Mouse (Mus musculus): ENCODE measurements around the gene Aqp8. TPM values are rescaled to one million over a fixed set of nuclear protein-coding genes. Genes with fewer than 3 reads are reported as not detected.

Gene Aqp8
- polyA plus RNA-seq, 1 experiment from 2014 or later = not detected

DNA sequence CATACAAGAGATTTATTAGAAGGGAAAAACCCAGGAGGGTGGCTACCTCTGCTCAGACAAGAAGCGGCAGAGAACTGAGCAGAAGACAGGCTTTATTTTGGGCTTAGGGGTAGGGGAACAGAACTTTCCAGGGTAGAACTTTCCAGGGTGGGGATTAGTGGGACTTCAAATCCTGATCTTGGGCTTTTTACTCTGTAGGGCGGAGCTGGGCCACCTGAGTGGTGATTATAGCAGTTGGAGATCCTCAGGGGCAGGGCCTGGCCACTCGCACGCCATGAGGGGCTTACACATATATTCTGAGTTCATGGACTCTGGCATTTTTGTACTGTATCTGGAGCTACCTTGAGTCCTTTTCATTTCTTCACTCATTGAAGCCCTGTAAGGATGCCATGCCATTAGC lies 775 bp upstream of the Aqp8 start:
- 76% methylated on average over 4 of the region's 4 CpGs for WGBS
- ATAC-seq (no peak), DNase-seq (ENCODE audit: low spot score) (no peak)
- Histone ChIP-seq H3K4me1 (ENCODE audit: control insufficient read depth, insufficient read depth, low read length) (no peaks in the 10 kb centered on the region), H3K4me2 (ENCODE audit: low read length) (no peak overlapping the region), H3K9ac (ENCODE audit: low read length) (no peak overlapping the region), H3K4me3 (ENCODE audit: low read depth, low read length) (no peak overlapping the region), H3K36me3 (ENCODE audit: control insufficient read depth, insufficient read depth, low read length) (no peaks in the 10 kb centered on the region), H3K9me3 (replicated peaks; ENCODE audit: control insufficient read depth, low read length) (no peaks in the 10 kb centered on the region), H3K27ac (ENCODE audit: low read depth, low read length) (no peak overlapping the region), H3K27me3 (replicated peaks; ENCODE audit: control insufficient read depth, insufficient read depth, low read length) (no peaks in the 10 kb centered on the region)

- 84% methylated on average over 4 of the region's 4 CpGs for WGBS
- Histone ChIP-seq H3K4me3 (ENCODE audit: low read depth, low read length) (no peak overlapping the region), H3K36me3 (ENCODE audit: control insufficient read depth, insufficient read depth, low read length) (no peaks in the 10 kb centered on the region), H3K4me2 (ENCODE audit: low read length) (no peak overlapping the region), H3K27ac (ENCODE audit: low read depth, low read length) (no peak overlapping the region), H3K27me3 (replicated peaks; ENCODE audit: control insufficient read depth, insufficient read depth, low read length) (no peaks in the 10 kb centered on the region), H3K9ac (ENCODE audit: low read length) (no peak overlapping the region), H3K4me1 (ENCODE audit: control insufficient read depth, insufficient read depth, low read length) (no peaks in the 10 kb centered on the region), H3K9me3 (replicated peaks; ENCODE audit: control insufficient read depth, low read length) (no peaks in the 10 kb centered on the region)
- no peak for DNase-seq (ENCODE audit: low spot score)
- ATAC-seq = no peak
Measured at GRCm38 (mm10) chr7:123463569-123463968, 1.5 kb downstream of the Aqp8 start.

DNA sequence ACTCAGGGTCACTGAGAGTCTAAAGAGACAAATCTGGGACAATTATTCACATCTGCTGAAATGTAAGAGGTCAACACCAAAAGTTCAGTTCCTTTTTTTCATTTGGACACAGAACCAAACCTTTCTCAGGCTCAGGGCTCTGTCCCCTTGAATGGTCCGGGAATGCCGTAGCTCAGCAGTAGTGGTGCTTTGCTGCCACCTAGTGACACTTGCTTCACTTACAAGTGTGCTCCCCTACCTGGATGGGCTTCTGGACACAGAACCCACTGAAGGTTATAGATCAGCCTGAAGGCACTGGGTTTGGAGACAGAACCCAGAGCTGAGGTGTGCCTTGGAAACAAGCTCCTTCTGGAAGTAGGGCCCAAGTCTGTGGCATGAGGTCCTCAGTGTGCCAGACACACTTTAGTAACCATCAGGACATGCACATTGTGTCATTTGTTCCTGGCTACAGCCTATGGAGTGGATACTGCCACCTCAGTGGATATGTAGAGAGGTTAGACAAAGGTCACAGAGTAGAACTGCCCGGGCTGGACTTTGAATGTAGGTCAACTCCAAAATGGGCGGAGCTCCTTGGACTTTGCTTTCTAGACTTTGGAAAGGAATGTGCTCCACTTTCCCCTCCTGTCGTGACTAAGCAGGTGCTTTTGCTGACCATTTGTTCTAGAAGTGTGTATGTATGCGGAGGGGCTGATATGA lies 3.7 kb downstream of the Aqp8 start:
- H3K27me3 ChIP-seq (replicated peaks; ENCODE audit: control insufficient read depth, insufficient read depth, low read length) = no peaks in the 10 kb centered on the region
- H3K4me2 ChIP-seq (ENCODE audit: low read length) = no peak overlapping the region
- H3K4me1 ChIP-seq (ENCODE audit: control insufficient read depth, insufficient read depth, low read length) = no peaks in the 10 kb centered on the region
- DNase-seq (ENCODE audit: low spot score) = peak; percentile 87
- no peaks in the 10 kb centered on the region for H3K9me3 ChIP-seq (replicated peaks; ENCODE audit: control insufficient read depth, low read length)
- H3K27ac ChIP-seq (ENCODE audit: low read depth, low read length) = no peak overlapping the region
- H3K36me3 ChIP-seq (ENCODE audit: control insufficient read depth, insufficient read depth, low read length) = no peaks in the 10 kb centered on the region
- H3K4me3 ChIP-seq (ENCODE audit: low read depth, low read length) = no peak overlapping the region
- 36% methylated on average over 6 of the region's 6 CpGs for WGBS
- peak; percentile 73 for ATAC-seq
- no peak overlapping the region for H3K9ac ChIP-seq (ENCODE audit: low read length)

GRCm38 (mm10) chr7:123467961-123468360 lies 5.9 kb downstream of the Aqp8 start:
- H3K9ac ChIP-seq (ENCODE audit: low read length) = no peak overlapping the region
- 87% methylated on average over 1 of the region's 1 CpGs for WGBS
- H3K9me3 ChIP-seq (replicated peaks; ENCODE audit: control insufficient read depth, low read length) = 0 out of 2 replicates have a peak, but pooled peaks cover 4% of the 10 kb centered on the region
- no peak for DNase-seq (ENCODE audit: low spot score)
- no peak for ATAC-seq
- no peaks in the 10 kb centered on the region for H3K36me3 ChIP-seq (ENCODE audit: control insufficient read depth, insufficient read depth, low read length)
- no peak overlapping the region for H3K4me2 ChIP-seq (ENCODE audit: low read length)
- no peaks in the 10 kb centered on the region for H3K27me3 ChIP-seq (replicated peaks; ENCODE audit: control insufficient read depth, insufficient read depth, low read length)
- H3K4me3 ChIP-seq (ENCODE audit: low read depth, low read length) = no peak overlapping the region
- no peak overlapping the region for H3K27ac ChIP-seq (ENCODE audit: low read depth, low read length)
- H3K4me1 ChIP-seq (ENCODE audit: control insufficient read depth, insufficient read depth, low read length) = no peaks in the 10 kb centered on the region

- H3K27me3 ChIP-seq (replicated peaks; ENCODE audit: control insufficient read depth, insufficient read depth, low read length) = no peaks in the 10 kb centered on the region
- no peak overlapping the region for H3K27ac ChIP-seq (ENCODE audit: low read depth, low read length)
- no peaks in the 10 kb centered on the region for H3K4me1 ChIP-seq (ENCODE audit: control insufficient read depth, insufficient read depth, low read length)
- H3K9ac ChIP-seq (ENCODE audit: low read length) = no peak overlapping the region
- ATAC-seq (no peak), DNase-seq (ENCODE audit: low spot score) (no peak)
- no peak overlapping the region for H3K4me2 ChIP-seq (ENCODE audit: low read length)
- WGBS = 84% methylated on average over 5 of the region's 5 CpGs
- H3K9me3 ChIP-seq (replicated peaks; ENCODE audit: control insufficient read depth, low read length) = no peaks in the 10 kb centered on the region
- H3K36me3 ChIP-seq (ENCODE audit: control insufficient read depth, insufficient read depth, low read length) = peaks cover 30% of the 10 kb centered on the region; the same call in 1 of the 2 replicates
- no peak overlapping the region for H3K4me3 ChIP-seq (ENCODE audit: low read depth, low read length)
Measured at GRCm38 (mm10) chr7:123487703-123488102, 25.6 kb downstream of the Aqp8 start.

- H3K9ac ChIP-seq (ENCODE audit: low read length) = peak overlapping the region; percentile 88
- no peaks in the 10 kb centered on the region for H3K9me3 ChIP-seq (replicated peaks; ENCODE audit: control insufficient read depth, low read length)
- DNase-seq (ENCODE audit: low spot score) (peak; percentile 27), ATAC-seq (no peak)
- H3K4me1 ChIP-seq (ENCODE audit: control insufficient read depth, insufficient read depth, low read length) = peaks cover 20% of the 10 kb centered on the region
- H3K36me3 ChIP-seq (ENCODE audit: control insufficient read depth, insufficient read depth, low read length) = peaks cover 24% of the 10 kb centered on the region
- H3K4me3 ChIP-seq (ENCODE audit: low read depth, low read length) = peak overlapping the region; percentile 68
- peak overlapping the region; percentile 93 for H3K27ac ChIP-seq (ENCODE audit: low read depth, low read length)
- WGBS = 34% methylated on average over 19 of the region's 19 CpGs
- H3K4me2 ChIP-seq (ENCODE audit: low read length) = peak overlapping the region; percentile 57
- H3K27me3 ChIP-seq (replicated peaks; ENCODE audit: control insufficient read depth, insufficient read depth, low read length) = no peaks in the 10 kb centered on the region
Measured at GRCm38 (mm10) chr7:123499481-123500238, 37.6 kb downstream of the Aqp8 start.

GRCm38 (mm10) chr7:123500239-123501219 lies 38.4 kb downstream of the Aqp8 start, which contains the start of gene Zkscan2:
Gene Zkscan2 (minus strand): TSS chr7:123500449.
- 1% methylated on average over 71 of the region's 71 CpGs for WGBS
- ATAC-seq (peak; percentile 97), DNase-seq (ENCODE audit: low spot score) (peak; percentile 97)
- peaks cover 20% of the 10 kb centered on the region for H3K4me1 ChIP-seq (ENCODE audit: control insufficient read depth, insufficient read depth, low read length)
- H3K4me2 ChIP-seq (ENCODE audit: low read length) = peak within 1 kb of the TSS; percentile 57
- H3K36me3 ChIP-seq (ENCODE audit: control insufficient read depth, insufficient read depth, low read length) = peaks cover 18% of the 10 kb centered on the region
- peak within 1 kb of the TSS; percentile 88 for H3K9ac ChIP-seq (ENCODE audit: low read length)
- no peaks in the 10 kb centered on the region for H3K9me3 ChIP-seq (replicated peaks; ENCODE audit: control insufficient read depth, low read length)
- peak within 1 kb of the TSS; percentile 68 for H3K4me3 ChIP-seq (ENCODE audit: low read depth, low read length)
- peak within 1 kb of the TSS; percentile 93 for H3K27ac ChIP-seq (ENCODE audit: low read depth, low read length)
- H3K27me3 ChIP-seq (replicated peaks; ENCODE audit: control insufficient read depth, insufficient read depth, low read length) = no peaks in the 10 kb centered on the region

- H3K27me3 ChIP-seq (replicated peaks; ENCODE audit: control insufficient read depth, insufficient read depth, low read length) = no peaks in the 10 kb centered on the region
- H3K9me3 ChIP-seq (replicated peaks; ENCODE audit: control insufficient read depth, low read length) = 0 out of 2 replicates have a peak, but pooled peaks cover 2% of the 10 kb centered on the region
- H3K36me3 ChIP-seq (ENCODE audit: control insufficient read depth, insufficient read depth, low read length) = no peaks in the 10 kb centered on the region
- H3K9ac ChIP-seq (ENCODE audit: low read length) = no peak overlapping the region
- no peak overlapping the region for H3K4me2 ChIP-seq (ENCODE audit: low read length)
- peaks cover 20% of the 10 kb centered on the region for H3K4me1 ChIP-seq (ENCODE audit: control insufficient read depth, insufficient read depth, low read length)
- no peak overlapping the region for H3K27ac ChIP-seq (ENCODE audit: low read depth, low read length)
- 30% methylated on average over 1 of the region's 1 CpGs for WGBS
- DNase-seq (ENCODE audit: low spot score) (peak; percentile 24), ATAC-seq (no peak)
- H3K4me3 ChIP-seq (ENCODE audit: low read depth, low read length) = no peak overlapping the region
Measured at GRCm38 (mm10) chr7:123503358-123503757, 41.3 kb downstream of the Aqp8 start.

All from forebrain, embryonic 14.5 days (tissue).